Mouse (Mus musculus) CH12.LX (cell line): Measurements from ENCODE around the gene Creb3l2.

Source experiments
- CTCF ChIP-seq, 2 experiments: IDR thresholded peaks in 1 of 2; conservative IDR thresholded peaks in 1 of 2; 2 replicates each; pipeline ENCODE4 v1.5.1; 2011 to 2012; ENCODE audit warnings: low read depth in 2 of 2, low read length in 2 of 2, improper control_type of control experiment in 1 of 2, inconsistent platforms in 1 of 2, mild to moderate bottlenecking in 1 of 2, moderate library complexity in 1 of 2
- IRF4 ChIP-seq: IDR thresholded peaks from 2 replicates; pipeline ENCODE4 v1.6.1; 2014; ENCODE audit warnings: low read depth, mild to moderate bottlenecking, inconsistent platforms, low read length, improper control_type of control experiment
- RAD21 ChIP-seq: IDR thresholded peaks from 2 replicates; pipeline ENCODE4 v1.6.1; 2011; ENCODE audit warnings: low read depth, mild to moderate bottlenecking, low read length, improper control_type of control experiment, moderate library complexity

- no peak for TF ChIP-seq RAD21
- TF ChIP-seq IRF4: no peak
- TF ChIP-seq CTCF (conservative IDR thresholded peaks at IDR 0.05 in 1 of 2, IDR thresholded peaks at IDR 0.05 in 1 of 2; ENCODE audit: low read depth in 2 of 2, low read length in 2 of 2): no peak
Measured at GRCm38 (mm10) chr6:37438510-37438909, 3.4 kb downstream of the Creb3l2 start.
